Mouse (Mus musculus) spleen, adult 2 months (tissue): ENCODE data around the gene Wdr35. TPM values are rescaled to one million over a fixed set of nuclear protein-coding genes. Genes with fewer than 3 reads are reported as not detected.

Source experiments
- DNase-seq, 2 experiments: peaks; one replicate each; pipeline versions ENCODE4 v3.0.0 to v3.0.0-alpha.2; 2012 to 2021; ENCODE audit warnings: low spot score in 2 of 2, low read depth in 1 of 2
- H3K27ac ChIP-seq: fragments of 200-500 bp; 2 replicates; pipeline ENCODE4 v1.5.1; 2012; ENCODE audit warnings: low read length, inconsistent platforms; ENCODE audit not compliant: insufficient read depth
- H3K27me3 ChIP-seq: fragments of 200-500 bp; 2 replicates; pipeline ENCODE4 v1.6.1; 2012; ENCODE audit warnings: mild to moderate bottlenecking, moderate library complexity, low read length, inconsistent platforms; ENCODE audit not compliant: control insufficient read depth, insufficient read depth
- H3K36me3 ChIP-seq: fragments of 200-500 bp; 2 replicates; pipeline ENCODE4 v1.6.1; 2012; ENCODE audit warnings: mild to moderate bottlenecking, low read length, inconsistent platforms; ENCODE audit not compliant: control insufficient read depth, insufficient read depth
- H3K4me1 ChIP-seq: fragments of 200-500 bp; 2 replicates; pipeline ENCODE4 v1.6.1; 2011; ENCODE audit warnings: inconsistent platforms; ENCODE audit not compliant: control insufficient read depth, insufficient read depth, insufficient read length
- H3K4me3 ChIP-seq: fragments of 200-500 bp; 2 replicates; pipeline ENCODE4 v1.5.1; 2011; ENCODE audit warnings: mild to moderate bottlenecking, inconsistent platforms; ENCODE audit not compliant: insufficient read depth, insufficient read length; ENCODE audit errors: extremely low read depth
- CTCF ChIP-seq: fragments of 200-500 bp; IDR thresholded peaks from 2 replicates; pipeline ENCODE4 v1.5.1; 2011; ENCODE audit warnings: mild to moderate bottlenecking, inconsistent platforms; ENCODE audit not compliant: insufficient read depth, insufficient read length, insufficient replicate concordance; ENCODE audit errors: extremely low read depth
- POLR2A ChIP-seq: fragments of 200-500 bp; IDR thresholded peaks from 2 replicates; pipeline ENCODE4 v1.6.1; 2011; ENCODE audit warnings: low read depth, low read length, inconsistent platforms
- WGBS: fragments of 180-500 bp; shearing (Covaris S2); methylation state at CpG from one replicate; pipeline ENCODE4 v1.1.7; 2018; 5-methylcytosine and 5-hydroxymethylcytosine counted together
- polyA plus RNA-seq: library from polyadenylated mRNA; depleted of rRNA; stranded (reverse); fragments of >200 nt; gene quantifications from 2 replicates; pipeline ENCODE4 v1.2.3, GENCODE M21; 2012

The Wdr35 gene
- polyA plus RNA-seq, 1 experiment, result 0.36 TPM

DNA sequence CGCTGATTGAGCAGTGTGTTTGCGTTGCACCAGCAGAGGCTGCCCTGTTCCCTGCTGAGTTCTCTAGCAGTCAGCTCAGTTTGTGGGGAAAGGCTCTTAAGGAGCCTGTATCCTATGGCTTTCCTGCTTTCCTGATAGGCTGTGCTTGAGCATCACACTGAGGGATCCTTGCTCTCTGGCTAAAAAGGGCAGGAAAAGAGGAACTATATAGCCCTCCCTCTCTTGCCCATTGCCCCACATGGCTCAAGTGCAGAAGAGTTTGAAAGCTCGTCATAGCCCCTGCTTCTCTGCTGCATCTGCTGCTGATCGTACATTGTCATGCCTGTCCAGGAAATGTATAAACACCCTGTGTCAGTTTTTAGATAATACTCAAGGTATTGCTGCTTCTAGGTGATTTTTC, 33.5 kb downstream of the Wdr35 start:
- Histone ChIP-seq H3K27ac (no peak overlapping the region), H3K27me3 (no peaks in the 10 kb centered on the region), H3K4me1 (no peaks in the 10 kb centered on the region), H3K4me3 (no peak overlapping the region), H3K36me3 (no peaks in the 10 kb centered on the region)
- 27% methylated on average over 4 of the region's 4 CpGs for WGBS
- DNase-seq, result no peak
- TF ChIP-seq CTCF (no peak), POLR2A (no peak)

- DNase-seq, result no peak
- TF ChIP-seq POLR2A (no peak), CTCF (no peak)
- H3K4me3 ChIP-seq, result no peak overlapping the region
- no peaks in the 10 kb centered on the region for H3K36me3 ChIP-seq
- H3K27me3 ChIP-seq, result no peaks in the 10 kb centered on the region
- H3K4me1 ChIP-seq, result no peaks in the 10 kb centered on the region
- no peak overlapping the region for H3K27ac ChIP-seq
- 91% methylated on average over 6 of the region's 6 CpGs for WGBS
Measured at GRCm38 (mm10) chr12:9007811-9008210, 34.1 kb downstream of the Wdr35 start.

DNA sequence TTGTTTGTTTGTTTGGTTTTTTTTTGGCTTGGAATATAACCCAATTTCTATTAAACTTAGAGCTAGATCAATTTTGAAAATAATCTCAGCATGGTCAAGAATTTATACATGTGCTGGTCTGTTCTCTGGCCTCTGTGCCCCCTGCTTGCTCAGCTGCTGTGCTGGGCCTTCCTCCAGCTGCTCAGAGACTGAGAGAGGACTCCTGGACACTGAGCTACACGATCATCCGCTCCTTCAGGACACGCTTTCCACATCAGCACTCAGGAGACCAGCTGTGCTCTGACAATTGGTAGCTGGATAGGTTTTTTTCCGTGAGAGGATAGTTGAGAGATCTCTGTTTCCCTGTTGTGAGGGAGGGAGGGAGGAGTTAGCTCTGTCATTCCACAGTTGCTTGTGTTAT, 36.6 kb downstream of the Wdr35 start:
- DNase-seq, result no peak
- H3K27ac ChIP-seq, result no peak overlapping the region
- H3K27me3 ChIP-seq, result no peaks in the 10 kb centered on the region
- no peaks in the 10 kb centered on the region for H3K4me1 ChIP-seq
- H3K36me3 ChIP-seq, result no peaks in the 10 kb centered on the region
- TF ChIP-seq POLR2A (no peak), CTCF (no peak)
- 89% methylated on average over 4 of the region's 4 CpGs for whole genome bisulfite sequencing
- no peak overlapping the region for H3K4me3 ChIP-seq

- TF ChIP-seq POLR2A (no peak), CTCF (no peak)
- no peaks in the 10 kb centered on the region for H3K27me3 ChIP-seq
- H3K27ac ChIP-seq, result no peak overlapping the region
- no peak overlapping the region for H3K4me3 ChIP-seq
- H3K4me1 ChIP-seq, result no peaks in the 10 kb centered on the region
- H3K36me3 ChIP-seq, result no peaks in the 10 kb centered on the region
- WGBS, result 95% methylated on average over 9 of the region's 9 CpGs
- no peak for DNase-seq
Measured at GRCm38 (mm10) chr12:9016376-9016775, 42.7 kb downstream of the Wdr35 start.

- DNase-seq, result no peak
- 96% methylated on average over 8 of the region's 8 CpGs for WGBS
- Histone ChIP-seq H3K27ac (no peak overlapping the region), H3K27me3 (no peaks in the 10 kb centered on the region), H3K4me1 (no peaks in the 10 kb centered on the region), H3K36me3 (no peaks in the 10 kb centered on the region), H3K4me3 (no peak overlapping the region)
- TF ChIP-seq CTCF (no peak), POLR2A (no peak)
Measured at GRCm38 (mm10) chr12:9020431-9020830, 46.7 kb downstream of the Wdr35 start.

GRCm38 (mm10) chr12:9020986-9021385, 47.3 kb downstream of the Wdr35 start:
- Histone ChIP-seq H3K4me3 (no peak overlapping the region), H3K4me1 (no peaks in the 10 kb centered on the region), H3K36me3 (no peaks in the 10 kb centered on the region), H3K27me3 (no peaks in the 10 kb centered on the region), H3K27ac (no peak overlapping the region)
- DNase-seq, result no peak
- TF ChIP-seq CTCF, result no peak
- no peak for TF ChIP-seq POLR2A
- WGBS, result 77% methylated on average over 2 of the region's 3 CpGs

- Histone ChIP-seq H3K4me3 (no peak overlapping the region), H3K36me3 (no peaks in the 10 kb centered on the region), H3K4me1 (no peaks in the 10 kb centered on the region), H3K27ac (no peak overlapping the region), H3K27me3 (no peaks in the 10 kb centered on the region)
- no peak for DNase-seq
- TF ChIP-seq CTCF, result no peak
- 67% methylated on average over 4 of the region's 4 CpGs for WGBS
Measured at GRCm38 (mm10) chr12:9023031-9023430, 49.3 kb downstream of the Wdr35 start.

GRCm38 (mm10) chr12:9024071-9024470, 50.4 kb downstream of the Wdr35 start:
- DNase-seq, result no peak
- no peaks in the 10 kb centered on the region for H3K36me3 ChIP-seq
- H3K4me1 ChIP-seq, result no peaks in the 10 kb centered on the region
- 95% methylated on average over 14 of the region's 14 CpGs for WGBS
- H3K27ac ChIP-seq, result no peak overlapping the region
- H3K27me3 ChIP-seq, result no peaks in the 10 kb centered on the region
- H3K4me3 ChIP-seq, result no peak overlapping the region
- TF ChIP-seq CTCF, result no peak
- TF ChIP-seq POLR2A, result no peak
